Mouse (Mus musculus): ENCODE measurements around the gene Cks1brt. TPM values are rescaled to one million over a fixed set of nuclear protein-coding genes. Genes with fewer than 3 reads are reported as not detected.
"Not testable (repeated sequence)": the region's sequence is repeated elsewhere in the genome, so short reads cannot be mapped to it uniquely, and the experiment has no call there.

The Cks1brt gene
- total RNA-seq (2022): not detected

DNA sequence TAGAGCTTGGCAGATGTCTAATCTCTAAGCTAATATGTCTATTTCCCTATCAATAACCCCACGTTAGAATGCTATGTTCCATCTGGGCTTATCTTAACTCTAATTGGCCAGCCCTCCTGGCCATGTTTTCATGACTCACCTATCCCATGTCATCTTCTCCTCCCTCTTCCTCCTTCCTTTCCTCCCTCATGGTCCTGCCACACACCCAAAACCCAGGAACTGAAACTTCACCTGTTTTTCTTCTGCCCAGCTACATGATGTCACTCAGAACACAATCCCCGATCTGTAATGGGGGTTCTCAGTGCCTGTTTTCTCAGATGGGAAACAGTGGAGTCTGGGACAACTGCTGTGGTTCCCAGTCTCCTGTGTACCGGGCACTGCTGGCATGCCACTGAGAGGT, at the start of gene Cks1brt:
Gene Cks1brt, plus strand, starts transcription at position 301 of the 400 bp plus-strand sequence.
- DNase-seq (ENCODE audit: low spot score in 2 of 2): no peak

GRCm38 (mm10) chr8:85113241-85113640, 38.5 kb upstream of the Cks1brt start:
- no peak for DNase-seq (ENCODE audit: low spot score in 2 of 2)

DNA sequence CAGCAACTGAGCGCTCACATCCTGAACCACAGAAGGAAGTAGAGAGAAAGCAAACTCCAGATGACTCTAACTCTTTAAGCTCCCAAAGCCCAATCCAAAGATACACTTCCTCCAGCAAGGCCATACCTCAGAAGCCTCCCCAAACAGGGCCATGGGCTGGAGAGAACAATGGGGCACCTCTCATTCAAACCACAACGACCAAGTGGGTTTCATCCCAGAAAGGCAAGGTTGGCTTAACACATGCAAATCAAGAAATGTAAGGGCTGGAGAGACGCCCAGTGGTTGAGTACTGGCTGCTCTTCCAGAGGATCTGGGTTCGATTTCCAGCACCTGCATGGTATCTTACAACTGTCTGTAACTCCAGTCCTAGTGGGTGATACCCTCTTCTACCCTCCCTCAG, 36.2 kb upstream of the Cks1brt start:
- DNase-seq (ENCODE audit: low spot score in 2 of 2): no peak

- no peak for DNase-seq (ENCODE audit: low spot score in 2 of 2)
These were observed 34.7 kb upstream of the Cks1brt start for GRCm38 (mm10) chr8:85116984-85117383.

GRCm38 (mm10) chr8:85119052-85119981, 32.4 kb upstream of the Cks1brt start:
- DNase-seq (ENCODE audit: low spot score in 2 of 2): peak; percentile 47 to 59

- not testable (repeated sequence) for DNase-seq (ENCODE audit: low spot score in 2 of 2)
These were observed 31.5 kb upstream of the Cks1brt start for GRCm38 (mm10) chr8:85120251-85120650.

DNA sequence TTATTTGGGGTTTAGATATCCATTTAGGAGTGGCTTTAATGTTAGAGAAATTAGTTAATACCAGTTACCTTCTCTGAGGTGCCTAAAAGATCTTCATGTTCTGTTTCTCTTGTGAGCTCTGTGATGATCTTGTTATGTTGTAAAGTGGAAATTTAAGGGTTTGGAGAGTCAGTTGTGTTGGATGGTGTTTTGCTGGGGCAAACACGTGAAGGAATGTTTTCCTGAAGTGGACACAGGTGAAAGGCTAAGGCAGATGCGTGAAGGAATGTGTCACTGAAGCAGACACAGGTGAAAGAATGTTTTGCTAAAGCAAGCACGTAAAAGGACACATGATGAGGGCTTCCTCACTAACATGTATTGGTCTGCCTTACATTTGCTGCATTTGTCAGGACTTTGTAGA, 28.7 kb upstream of the Cks1brt start, which contains the start of gene Zfp791:
Gene Zfp791, minus strand, starts transcription at position 101 of the 400 bp plus-strand sequence.
- DNase-seq (ENCODE audit: low spot score in 2 of 2): no peak

DNA sequence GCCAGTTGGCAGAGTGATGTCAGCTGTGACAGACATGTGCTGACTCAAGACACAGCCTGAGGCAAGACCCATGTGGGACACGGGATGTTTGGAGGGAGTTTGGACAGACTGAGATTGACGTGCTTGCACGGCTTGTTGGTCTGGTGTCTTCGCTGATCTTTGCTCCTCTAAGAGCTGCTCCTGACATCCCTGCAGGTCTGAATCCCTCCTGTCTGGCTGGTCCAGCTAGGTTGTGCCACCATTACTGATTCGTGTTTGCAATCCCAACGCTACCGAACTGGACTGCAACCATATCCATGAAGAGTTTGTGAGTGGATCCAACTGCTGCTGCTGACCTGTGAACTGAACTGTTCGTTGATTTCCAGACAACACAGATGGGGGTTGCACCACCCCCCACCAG, 28.0 kb upstream of the Cks1brt start:
- no peak for DNase-seq (ENCODE audit: low spot score in 2 of 2)

GRCm38 (mm10) chr8:85132335-85132734, 19.4 kb upstream of the Cks1brt start:
- no peak for DNase-seq (ENCODE audit: low spot score in 2 of 2)

DNA sequence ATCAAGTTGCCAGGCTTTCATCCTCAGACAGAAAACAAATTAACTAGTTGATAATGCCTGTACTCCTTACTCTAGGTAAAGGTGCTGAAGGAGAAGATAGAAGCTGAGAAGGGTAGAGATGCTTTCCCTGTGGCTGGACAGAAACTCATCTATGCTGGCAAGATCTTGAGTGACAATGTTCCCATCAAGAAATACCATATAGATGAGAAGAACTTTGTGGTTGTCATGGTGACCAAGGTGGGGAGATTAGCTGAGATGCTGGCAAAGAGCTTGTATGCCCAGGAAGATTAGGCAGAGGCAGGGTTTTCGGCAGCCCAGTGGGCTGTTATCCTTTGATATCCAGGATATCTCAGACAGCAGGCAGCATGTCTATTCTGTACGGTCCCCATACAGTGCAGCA, 16.0 kb upstream of the Cks1brt start:
- DNase-seq (ENCODE audit: low spot score in 2 of 2): not testable (repeated sequence)

DNA sequence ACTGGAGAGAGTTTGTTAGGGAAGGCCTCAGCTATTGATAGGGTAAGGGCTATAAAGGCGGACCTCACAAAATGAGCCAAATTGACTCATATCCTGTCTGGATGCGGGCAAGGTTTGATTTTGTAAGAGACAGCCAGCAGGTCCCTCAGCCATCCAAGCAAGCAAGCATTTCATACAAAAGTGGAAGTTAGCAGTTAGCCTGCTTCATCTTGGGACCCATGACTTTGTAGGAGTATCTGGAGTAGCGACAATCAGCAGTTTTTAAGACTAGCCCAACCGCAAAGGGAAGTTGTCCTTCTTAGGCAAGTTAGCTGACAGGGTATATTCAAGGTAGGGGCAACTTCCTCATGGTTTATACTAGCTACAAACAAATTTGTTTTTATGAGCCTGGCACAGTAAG, 9.2 kb upstream of the Cks1brt start:
- no peak for DNase-seq (ENCODE audit: low spot score in 2 of 2)

DNA sequence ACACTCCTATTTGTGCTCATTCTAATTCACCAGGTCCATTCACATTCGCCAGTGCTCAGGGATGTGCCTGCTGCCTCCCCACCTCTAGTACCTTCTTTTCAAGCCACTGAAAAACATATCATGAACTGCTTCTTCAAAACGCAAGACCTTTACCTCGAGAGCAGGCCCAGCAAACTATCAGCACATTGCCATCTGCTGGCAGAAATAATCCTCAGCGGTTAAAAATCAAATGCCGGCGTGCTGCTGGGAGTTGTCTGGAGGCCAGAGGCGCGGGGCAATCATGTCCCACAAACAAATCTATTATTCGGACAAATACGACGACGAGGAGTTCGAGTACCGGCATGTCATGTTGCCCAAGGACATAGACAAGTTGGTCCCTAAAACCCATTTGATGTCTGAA, 19.6 kb downstream of the Cks1brt start:
- DNase-seq (ENCODE audit: low spot score in 2 of 2): no peak

- DNase-seq (ENCODE audit: low spot score in 2 of 2): no peak
These were observed 24.2 kb downstream of the Cks1brt start for GRCm38 (mm10) chr8:85175892-85176291.

DNA sequence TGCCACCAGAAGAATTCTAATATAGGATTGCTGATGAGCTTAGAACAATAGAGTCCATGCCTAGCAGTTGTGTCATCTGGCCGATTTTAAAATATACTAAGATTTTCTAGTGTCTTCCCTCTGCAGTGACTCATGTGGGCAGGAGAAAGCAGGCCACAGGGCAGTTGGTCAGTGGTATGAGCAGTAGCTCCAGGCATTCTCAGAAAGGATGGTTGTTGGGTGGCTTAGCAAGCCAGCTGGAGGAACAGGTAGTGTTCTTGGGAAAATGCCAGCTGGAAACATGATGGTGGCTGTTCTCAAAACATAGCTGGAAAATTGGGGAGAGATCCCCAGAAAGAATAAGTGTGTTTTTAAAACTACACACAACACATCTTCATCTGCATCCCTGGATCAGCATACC, 40.6 kb downstream of the Cks1brt start:
- no peak for DNase-seq (ENCODE audit: low spot score in 2 of 2)

DNA sequence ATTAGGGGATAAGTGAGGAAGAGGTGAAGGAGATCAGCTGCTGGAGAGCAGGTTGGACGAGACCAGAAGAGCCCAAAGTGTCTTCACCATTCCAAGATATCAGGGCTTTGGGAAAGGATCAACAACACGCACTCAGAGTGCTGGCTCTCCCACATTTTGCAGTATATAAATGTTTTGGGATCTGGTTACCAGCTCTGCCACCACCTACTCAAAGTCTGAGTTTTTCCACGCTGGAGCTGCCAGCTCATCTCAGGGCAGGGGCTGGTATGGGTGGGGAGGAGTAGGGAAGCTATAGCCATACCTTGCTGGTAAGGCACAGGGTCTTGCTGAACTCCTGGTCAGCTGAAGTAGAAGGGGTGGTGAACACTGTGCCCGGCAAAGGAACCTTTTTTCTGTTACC, 68.5 kb downstream of the Cks1brt start:
- DNase-seq (ENCODE audit: low spot score in 2 of 2): no peak

DNA sequence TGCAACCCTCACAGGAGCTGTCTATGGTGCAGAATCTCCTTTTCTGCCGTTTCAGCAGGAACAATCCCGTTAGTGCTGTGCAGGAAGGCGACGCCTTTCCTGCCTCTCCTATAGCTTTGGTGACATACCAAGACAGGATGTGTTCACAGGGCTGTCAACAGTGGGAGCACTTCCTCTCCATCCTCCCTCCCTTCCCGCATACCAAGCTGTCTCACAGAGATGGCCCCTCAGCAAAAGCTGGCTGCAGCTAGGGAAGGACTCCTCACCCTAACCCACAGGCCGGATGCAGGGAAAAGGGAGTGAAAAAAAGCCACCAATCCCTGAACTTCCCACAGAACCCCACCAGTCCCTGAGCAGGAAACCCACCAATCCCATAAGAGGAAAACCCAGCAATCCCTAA, 69.3 kb downstream of the Cks1brt start:
- DNase-seq (ENCODE audit: low spot score in 2 of 2): no peak

Small RNA genes within 50 kb of the gene (microRNA-seq; reads per million reads assigned to microRNA genes)
- gene Gm23388: not detected

Other genes starting within 250 kb of the Cks1brt start
- not detected for gene Klf1, start 250.0 kb upstream of the Cks1brt start, total RNA-seq (2022)
- gene Dnase2a, start 243.4 kb upstream of the Cks1brt start, total RNA-seq (2022): 1 to 10 TPM; 3.7 to 8.0 (median 6.1) TPM
- under 1 TPM in 1 of 4 experiments, not detected in 3; 0.07 TPM for gene Mast1, start 214.6 kb upstream of the Cks1brt start, total RNA-seq (2022)
- not detected for gene Rtbdn, start 204.9 kb upstream of the Cks1brt start, total RNA-seq (2022)
- 1 to 10 TPM in 1 of 4 experiments, not detected in 3; 1.1 TPM for gene Gm49661, start 182.5 kb upstream of the Cks1brt start, total RNA-seq (2022)
- gene Prdx2, start 182.3 kb upstream of the Cks1brt start, total RNA-seq (2022): 100 to 1,000 TPM; 173 to 193 (median 187) TPM
- gene Rnaseh2a, start 182.2 kb upstream of the Cks1brt start, total RNA-seq (2022): 10 to 100 TPM; 20.4 to 26.5 (median 23.9) TPM
- gene Junb, start 173.2 kb upstream of the Cks1brt start, total RNA-seq (2022): 1 to 10 TPM; 5.9 to 9.6 (median 7.5) TPM
- gene Hook2, start 161.3 kb upstream of the Cks1brt start, total RNA-seq (2022): 1 to 10 TPM; 2.0 to 3.1 (median 2.6) TPM
- not detected for gene Best2, start 137.4 kb upstream of the Cks1brt start, total RNA-seq (2022)
- 10 to 100 TPM; 57.1 to 67.3 (median 58.8) TPM for gene Asna1, start 126.6 kb upstream of the Cks1brt start, total RNA-seq (2022)
- gene Trir, start 125.1 kb upstream of the Cks1brt start, total RNA-seq (2022): 10 to 100 TPM; 57.5 to 74.2 (median 66.1) TPM
- gene Tnpo2, start 115.0 kb upstream of the Cks1brt start, total RNA-seq (2022): 10 to 100 TPM; 28.3 to 38.4 (median 32.6) TPM
- gene Fbxw9, start 91.9 kb upstream of the Cks1brt start, total RNA-seq (2022): 1 to 10 TPM; 1.4 to 2.5 (median 1.8) TPM
- not detected for gene Gm5741, start 83.9 kb upstream of the Cks1brt start, total RNA-seq (2022)
- 10 to 100 TPM; 34.1 to 38.9 (median 36.0) TPM for gene Dhps, start 80.2 kb upstream of the Cks1brt start, total RNA-seq (2022)
- 10 to 100 TPM; 40.7 to 49.9 (median 46.3) TPM for gene Wdr83os, start 71.2 kb upstream of the Cks1brt start, total RNA-seq (2022)
- gene Wdr83, start 70.6 kb upstream of the Cks1brt start, total RNA-seq (2022): 10 to 100 TPM; 15.4 to 20.4 (median 16.0) TPM
- 1 to 10 TPM; 6.4 to 9.8 (median 8.1) TPM for gene Man2b1, start 68.7 kb upstream of the Cks1brt start, total RNA-seq (2022)
- gene Zfp791, start 28.8 kb upstream of the Cks1brt start, total RNA-seq (2022): 1 to 10 TPM in 2 of 4 experiments, under 1 TPM in 2; 0.51 to 1.4 (median 0.90) TPM
- not detected for gene Olfr371, start 74.1 kb downstream of the Cks1brt start, total RNA-seq (2022)
- gene Orc6, start 147.7 kb downstream of the Cks1brt start, total RNA-seq (2022): 1 to 10 TPM; 3.0 to 4.0 (median 3.2) TPM
- 10 to 100 TPM; 54.5 to 57.3 (median 55.8) TPM for gene Vps35, start 147.9 kb downstream of the Cks1brt start, total RNA-seq (2022)
- 1 to 10 TPM in 3 of 4 experiments, under 1 TPM in 1; 0.47 to 2.0 (median 1.5) TPM for gene Mylk3, start 234.4 kb downstream of the Cks1brt start, total RNA-seq (2022)

All from gastrocnemius, adult 8-10 months (tissue).